In the genomic region with DNA sequence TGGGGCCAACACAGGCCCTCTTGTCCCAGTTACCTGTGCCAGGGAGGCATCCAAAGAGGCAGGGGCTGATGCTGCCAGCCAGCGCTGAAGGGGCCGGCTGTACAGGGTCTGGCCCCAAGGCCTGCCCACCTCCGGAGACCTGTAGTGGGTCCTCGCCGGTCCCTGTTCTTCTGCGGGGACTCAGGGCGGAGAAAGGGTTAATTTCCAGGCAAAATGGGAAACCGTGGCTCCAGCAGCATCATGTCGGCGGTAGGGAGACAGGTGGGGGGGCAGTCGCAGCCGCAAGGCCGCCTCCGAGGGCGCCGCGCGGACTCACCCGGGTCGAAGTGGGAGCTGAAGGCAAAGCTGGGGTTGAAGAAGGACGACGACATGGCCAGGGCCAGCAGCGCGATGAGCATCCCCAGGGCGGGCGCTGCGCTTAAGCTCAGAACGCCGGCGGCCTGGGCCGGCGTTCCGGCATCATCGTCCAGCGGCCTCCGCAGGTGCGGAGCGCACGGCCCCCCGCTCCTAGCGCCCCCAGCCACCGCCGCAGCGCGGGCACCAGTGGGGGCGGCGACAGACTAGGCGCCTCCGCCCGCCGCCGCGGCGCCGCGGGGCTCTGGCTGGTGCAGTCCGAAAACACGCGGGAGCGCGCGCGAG, we compare ENCODE assay signal across 8 mouse cellular contexts. TPM values are rescaled to one million over a fixed set of nuclear protein-coding genes. Genes with fewer than 3 reads are reported as not detected.
A peak's percentile ranks its signal among the peaks of the same experiment; 100 is the strongest.
DNase-seq lines count a peak whose midpoint lies in the region; ATAC-seq lines count a peak whose summit lies in the region.

Gene Aatk, minus strand, starts transcription at position 615 of the 639 bp plus-strand sequence.

- no peaks in the 10 kb centered on the region for H3K36me3 ChIP-seq in kidney, embryonic 14.5 days (ENCODE audit: control insufficient read depth, insufficient read depth, low read length)
- H3K36me3 ChIP-seq in embryonic facial prominence, embryonic 12.5 days = no peaks in the 10 kb centered on the region
- H3K36me3 ChIP-seq in intestine, embryonic 16.5 days (ENCODE audit: control insufficient read depth, insufficient read depth, low read length) = no peaks in the 10 kb centered on the region
- H3K36me3 ChIP-seq in midbrain, embryonic 11.5 days (ENCODE audit: control insufficient read depth, insufficient read depth, low read length) = no peaks in the 10 kb centered on the region

- H3K27me3 ChIP-seq in kidney, embryonic 14.5 days (ENCODE audit: control insufficient read depth, insufficient read depth, low read length) = peaks cover 25% of the 10 kb centered on the region
- peaks cover 34% of the 10 kb centered on the region for H3K27me3 ChIP-seq in embryonic facial prominence, embryonic 12.5 days
- H3K27me3 ChIP-seq in intestine, embryonic 16.5 days (replicated peaks; ENCODE audit: control insufficient read depth, insufficient read depth, low read length) = peaks cover 28% of the 10 kb centered on the region
- peaks cover 24% of the 10 kb centered on the region; the same call in 1 of the 2 replicates for H3K27me3 ChIP-seq in midbrain, embryonic 11.5 days (ENCODE audit: control insufficient read depth, insufficient read depth, low read length)

- peak within 1 kb of the TSS; percentile 95 for H3K4me2 ChIP-seq in kidney, embryonic 14.5 days (replicated peaks; ENCODE audit: low read depth, low read length)
- peak within 1 kb of the TSS; percentile 96 for H3K4me2 ChIP-seq in embryonic facial prominence, embryonic 12.5 days (replicated peaks)
- peak within 1 kb of the TSS; percentile 96 for H3K4me2 ChIP-seq in intestine, embryonic 16.5 days (ENCODE audit: low read depth, low read length)
- peak within 1 kb of the TSS; percentile 97 for H3K4me2 ChIP-seq in midbrain, embryonic 11.5 days

- no peak for ATAC-seq in kidney, embryonic 14.5 days (ENCODE audit: low FRiP score, low TSS enrichment)
- no peak for ATAC-seq in embryonic facial prominence, embryonic 12.5 days (ENCODE audit: insufficient number of reproducible peaks, insufficient read depth, low FRiP score, low TSS enrichment)
- ATAC-seq in intestine, embryonic 16.5 days = no peak
- ATAC-seq in midbrain, embryonic 11.5 days (ENCODE audit: low FRiP score) = peak; percentile 20; the same call in 1 of the 2 replicates

- 0 out of 2 replicates have a peak within 1 kb of the TSS, but pooled peaks have one; percentile 37 for H3K27ac ChIP-seq in kidney, embryonic 14.5 days (ENCODE audit: low read depth, low read length)
- H3K27ac ChIP-seq in embryonic facial prominence, embryonic 12.5 days = no peak within 1 kb of the TSS
- 0 out of 2 replicates have a peak within 1 kb of the TSS, but pooled peaks have one; percentile 1 for H3K27ac ChIP-seq in intestine, embryonic 16.5 days (ENCODE audit: low read length)
- H3K27ac ChIP-seq in midbrain, embryonic 11.5 days (ENCODE audit: low read depth, low read length) = peak within 1 kb of the TSS; percentile 9; the same call in 1 of the 2 replicates

- H3K9ac ChIP-seq in kidney, embryonic 14.5 days (ENCODE audit: low read depth, low read length) = peak within 1 kb of the TSS; percentile 60; the same call in 1 of the 2 replicates
- peak within 1 kb of the TSS; percentile 63 for H3K9ac ChIP-seq in embryonic facial prominence, embryonic 12.5 days
- peak within 1 kb of the TSS; percentile 64 for H3K9ac ChIP-seq in intestine, embryonic 16.5 days (ENCODE audit: low read depth, low read length)
- H3K9ac ChIP-seq in midbrain, embryonic 11.5 days (ENCODE audit: low read length) = peak within 1 kb of the TSS; percentile 78

- H3K4me3 ChIP-seq in kidney, embryonic 14.5 days (ENCODE audit: low read length) = peak within 1 kb of the TSS; percentile 58
- peak within 1 kb of the TSS; percentile 67 for H3K4me3 ChIP-seq in embryonic facial prominence, embryonic 12.5 days
- H3K4me3 ChIP-seq in intestine, embryonic 16.5 days (ENCODE audit: low read length) = peak within 1 kb of the TSS; percentile 62
- H3K4me3 ChIP-seq in midbrain, embryonic 11.5 days (ENCODE audit: low read depth, low read length) = peak within 1 kb of the TSS; percentile 62

- peaks cover 19% of the 10 kb centered on the region for H3K4me1 ChIP-seq in kidney, embryonic 14.5 days (ENCODE audit: control insufficient read depth, insufficient read depth, low read length)
- peaks cover 30% of the 10 kb centered on the region for H3K4me1 ChIP-seq in embryonic facial prominence, embryonic 12.5 days
- peaks cover 41% of the 10 kb centered on the region for H3K4me1 ChIP-seq in intestine, embryonic 16.5 days (ENCODE audit: control insufficient read depth, insufficient read depth, low read length)
- peaks cover 19% of the 10 kb centered on the region for H3K4me1 ChIP-seq in midbrain, embryonic 11.5 days (ENCODE audit: control insufficient read depth, insufficient read depth, low read length)

- no peaks in the 10 kb centered on the region for H3K9me3 ChIP-seq in kidney, embryonic 14.5 days (ENCODE audit: control insufficient read depth, low read length)
- no peaks in the 10 kb centered on the region for H3K9me3 ChIP-seq in embryonic facial prominence, embryonic 12.5 days
- H3K9me3 ChIP-seq in intestine, embryonic 16.5 days (ENCODE audit: control insufficient read depth, low read length) = no peaks in the 10 kb centered on the region
- no peaks in the 10 kb centered on the region for H3K9me3 ChIP-seq in midbrain, embryonic 11.5 days (ENCODE audit: control insufficient read depth, low read length)

- WGBS in kidney, embryonic 14.5 days = 1% methylated on average over 57 of the region's 63 CpGs
- 1% methylated on average over 53 of the region's 63 CpGs for WGBS in embryonic facial prominence, embryonic 12.5 days
- WGBS in intestine, embryonic 16.5 days = under 1% methylated on average over 63 of the region's 63 CpGs
- 1% methylated on average over 52 of the region's 63 CpGs for WGBS in midbrain, embryonic 11.5 days

- DNase-seq in kidney, postnatal 25 days = no peak
- no peak for DNase-seq in adrenal gland, adult 18-20 months (ENCODE audit: low spot score in 2 of 2)
- peak; percentile 95 for DNase-seq in midbrain, embryonic 11.5 days (ENCODE audit: low spot score, missing footprints)
- DNase-seq in ovary, adult 18-20 months (ENCODE audit: low spot score) = no peak
- DNase-seq in c-Kit-positive CD71-positive TER-119-positive erythroid progenitor cells, embryonic 14.5 days (ENCODE audit: low spot score) = no peak

RNA-seq across cellular contexts. Expression of gene Aatk, which starts in this region (rescaled TPM):
- 1.3 and 1.9 TPM in 2 replicates for polyA plus RNA-seq in kidney, embryonic 14.5 days (2014; fragmentation: Nextera tagmentation; extraction: Ambion mirVana)
- total RNA-seq in adrenal gland, adult 18-20 months (2021) = 10 to 100 TPM; 10.3 to 22.0 TPM
- 5.8 and 5.9 TPM in 2 replicates for polyA plus RNA-seq in embryonic facial prominence, embryonic 12.5 days (2016; fragmentation: Nextera tagmentation; extraction: Ambion mirVana)
- polyA plus RNA-seq in intestine, embryonic 16.5 days (2015; fragmentation: Nextera tagmentation; extraction: Ambion mirVana) = 1.7 and 2.3 TPM in 2 replicates
- polyA plus RNA-seq in midbrain, embryonic 11.5 days (2014; fragmentation: Nextera tagmentation; extraction: Ambion mirVana) = 1.3 TPM in 2 replicates
